Mouse (Mus musculus): ENCODE measurements around the gene Map3k5. TPM values are rescaled to one million over a fixed set of nuclear protein-coding genes. Genes with fewer than 3 reads are reported as not detected.
A peak's percentile ranks its signal among the peaks of the same experiment; 100 is the strongest.

Map3k5 gene
- total RNA-seq, 2 experiments from 2014 or later: 36.5 to 39.3 TPM

DNA sequence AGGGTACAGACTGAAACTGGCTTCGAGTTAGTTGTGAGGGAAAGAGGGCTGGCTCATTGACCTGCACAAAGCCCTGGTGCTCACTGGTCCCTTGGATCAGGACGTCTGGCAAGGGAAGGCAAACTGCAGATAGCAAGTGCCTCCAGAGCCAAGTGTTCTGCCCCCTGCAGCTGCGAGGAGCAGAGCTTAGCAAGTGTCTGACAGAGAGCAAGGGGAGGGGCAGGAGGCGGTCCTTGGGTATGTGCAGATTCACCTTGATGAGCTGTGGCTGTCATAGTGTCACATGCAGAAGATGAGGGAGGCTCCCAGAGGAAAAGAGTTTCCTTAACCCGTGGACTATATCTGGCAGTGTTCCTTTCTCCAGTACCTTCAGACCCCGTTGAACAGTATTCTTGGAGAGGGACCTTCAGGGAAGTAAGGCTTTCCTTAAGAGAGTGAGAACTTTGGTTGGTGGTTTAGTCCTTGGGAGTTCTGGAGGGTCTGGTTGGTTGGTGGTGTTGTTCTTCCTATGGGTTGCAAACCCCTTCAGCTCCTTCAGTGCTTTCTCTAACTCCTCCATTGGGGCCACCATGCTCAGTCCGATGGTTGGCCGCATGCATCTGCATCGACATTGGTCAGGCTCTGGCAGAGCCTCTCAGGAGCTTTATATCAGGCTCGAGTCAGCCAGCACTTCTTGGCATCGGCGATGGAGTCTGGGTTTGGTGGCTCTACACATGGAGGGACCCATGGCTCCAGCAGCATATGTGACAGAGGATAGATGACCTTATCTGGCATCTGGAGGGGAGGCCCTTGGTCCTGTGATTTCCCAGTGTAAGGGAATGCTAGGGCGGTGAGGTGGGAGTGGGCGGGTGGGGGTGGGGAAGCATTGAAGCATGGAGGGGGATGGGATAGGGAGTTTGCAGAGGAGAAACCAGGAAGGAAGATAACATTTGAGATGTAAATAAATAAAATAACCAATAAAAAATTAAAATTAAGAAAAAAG is 60.5 kb downstream of the Map3k5 start:
- intact Hi-C loops (cut with DNase I): no loop called here
- DNase-seq (ENCODE audit: extremely low spot score in 1 of 2, low spot score in 2 of 2): no peak

- intact Hi-C loops (cut with DNase I): no loop called here
- no peak for DNase-seq (ENCODE audit: extremely low spot score in 1 of 2, low spot score in 2 of 2)
Observed at GRCm38 (mm10) chr10:19996151-19996550, 61.9 kb downstream of the Map3k5 start.

GRCm38 (mm10) chr10:19999703-20000407 is 65.6 kb downstream of the Map3k5 start:
- intact Hi-C loops (cut with DNase I): no loop called here
- DNase-seq (ENCODE audit: extremely low spot score in 1 of 2, low spot score in 2 of 2): no peak

DNA sequence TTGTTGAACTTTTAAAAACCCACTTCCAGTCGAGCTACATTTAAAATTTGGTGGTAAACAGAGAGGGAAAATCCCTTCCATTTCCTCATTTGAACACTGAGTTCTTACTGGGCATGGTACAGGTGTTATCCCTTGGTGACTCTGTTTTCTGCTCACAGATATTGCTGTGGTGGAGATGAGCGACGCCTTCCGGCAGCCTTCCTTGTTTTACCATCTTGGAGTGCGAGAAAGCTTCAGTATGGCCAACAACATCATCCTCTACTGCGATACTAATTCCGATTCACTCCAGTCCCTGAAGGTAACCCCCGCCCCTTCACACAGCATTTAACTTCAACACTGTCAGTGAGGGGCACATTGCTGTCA is 66.1 kb downstream of the Map3k5 start:
- intact Hi-C loops (cut with DNase I): no loop called here
- no peak for DNase-seq (ENCODE audit: extremely low spot score in 1 of 2, low spot score in 2 of 2)

- DNase-seq (ENCODE audit: extremely low spot score in 1 of 2, low spot score in 2 of 2): no peak
- intact Hi-C loops (cut with DNase I): no loop called here
Observed at GRCm38 (mm10) chr10:20001990-20002389, 67.7 kb downstream of the Map3k5 start.

- intact Hi-C loops (cut with DNase I): no loop called here
- DNase-seq (ENCODE audit: extremely low spot score in 1 of 2, low spot score in 2 of 2): no peak
Observed at GRCm38 (mm10) chr10:20003006-20003405, 68.7 kb downstream of the Map3k5 start.

DNA sequence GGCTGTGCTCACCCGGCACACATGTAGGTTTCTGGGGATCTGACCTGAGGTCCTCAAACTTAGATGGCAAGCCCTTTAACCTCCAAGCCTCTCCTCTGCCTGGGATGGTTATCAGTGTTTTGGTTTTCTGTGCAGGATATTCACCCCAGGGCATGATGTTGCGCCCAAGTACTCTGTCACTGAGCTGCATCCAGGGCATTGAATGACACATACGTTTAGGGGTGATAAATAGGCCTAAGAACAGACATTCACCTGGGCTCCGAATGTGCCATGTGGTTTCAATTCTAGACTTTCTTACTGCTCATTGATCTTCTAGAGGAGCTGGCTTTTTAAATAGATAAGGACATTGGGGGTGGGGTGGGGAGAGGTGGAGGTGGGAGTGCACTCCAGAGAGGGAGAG is 70.5 kb downstream of the Map3k5 start:
- no peak for DNase-seq (ENCODE audit: extremely low spot score in 1 of 2, low spot score in 2 of 2)
- intact Hi-C loops (cut with DNase I): no loop called here

DNA sequence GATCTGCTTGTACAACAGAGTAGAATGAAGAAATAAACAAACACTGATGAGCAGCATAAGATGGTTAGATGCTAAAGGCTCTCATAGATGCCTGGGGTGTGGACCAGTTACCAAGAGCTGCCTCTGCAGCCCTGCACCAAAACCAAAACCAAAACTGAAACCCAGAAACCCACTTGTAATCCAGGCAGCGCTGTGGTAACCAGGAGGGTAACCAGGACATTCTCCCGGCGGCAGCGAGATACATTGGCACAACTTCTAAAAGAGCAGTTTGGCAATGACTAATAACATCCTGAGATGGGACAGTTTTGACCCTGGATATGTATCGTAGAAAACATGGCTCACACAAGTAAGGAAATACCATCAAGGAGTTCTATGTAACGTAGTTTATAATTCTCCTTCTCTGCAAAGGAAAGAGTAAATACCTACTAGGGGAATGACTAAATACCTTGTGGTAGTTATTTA is 71.2 kb downstream of the Map3k5 start:
- no peak for DNase-seq (ENCODE audit: extremely low spot score in 1 of 2, low spot score in 2 of 2)
- intact Hi-C loops (cut with DNase I): no loop called here

DNA sequence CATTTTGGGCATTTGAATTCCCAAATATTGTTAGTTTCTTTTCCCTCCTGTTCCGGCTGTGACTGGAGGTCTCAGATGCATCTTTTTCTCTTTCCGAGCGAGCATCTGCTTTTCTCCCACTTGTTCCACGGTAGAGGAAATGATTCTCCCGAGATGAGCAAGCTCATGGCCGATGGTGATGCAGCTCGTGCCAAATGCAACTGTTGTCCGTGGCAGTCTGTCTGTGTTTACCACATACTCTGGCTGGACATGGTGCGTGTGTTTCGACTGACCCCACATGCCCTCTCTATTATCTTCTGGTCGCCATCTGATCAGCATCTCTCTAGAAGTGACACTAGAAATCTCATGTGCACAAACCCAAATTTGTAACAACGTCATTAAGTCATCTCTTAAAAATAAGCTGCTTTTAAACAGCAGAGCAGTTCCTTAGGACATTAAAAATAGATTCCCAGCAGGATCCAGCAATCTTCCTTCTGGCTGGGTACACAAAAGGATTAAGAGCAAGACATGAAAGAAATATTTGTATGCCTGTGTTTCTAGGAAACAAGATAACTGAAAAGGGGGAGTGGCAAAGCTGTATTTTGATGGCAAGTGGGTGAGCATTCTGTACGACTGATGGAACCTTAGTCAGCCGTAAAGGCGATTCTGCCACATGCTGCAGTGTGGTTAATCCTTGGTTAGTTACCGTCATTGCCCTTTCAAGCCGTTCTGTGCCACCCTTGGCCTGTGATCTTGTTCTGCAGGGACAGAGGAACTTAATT is 72.2 kb downstream of the Map3k5 start:
- peak; percentile 16 to 28 for DNase-seq (ENCODE audit: extremely low spot score in 1 of 2, low spot score in 2 of 2)
- intact Hi-C loops (cut with DNase I): no loop called here

GRCm38 (mm10) chr10:20009310-20009709 is 75.0 kb downstream of the Map3k5 start:
- intact Hi-C loops (cut with DNase I): no loop called here
- no peak for DNase-seq (ENCODE audit: extremely low spot score in 1 of 2, low spot score in 2 of 2)

DNA sequence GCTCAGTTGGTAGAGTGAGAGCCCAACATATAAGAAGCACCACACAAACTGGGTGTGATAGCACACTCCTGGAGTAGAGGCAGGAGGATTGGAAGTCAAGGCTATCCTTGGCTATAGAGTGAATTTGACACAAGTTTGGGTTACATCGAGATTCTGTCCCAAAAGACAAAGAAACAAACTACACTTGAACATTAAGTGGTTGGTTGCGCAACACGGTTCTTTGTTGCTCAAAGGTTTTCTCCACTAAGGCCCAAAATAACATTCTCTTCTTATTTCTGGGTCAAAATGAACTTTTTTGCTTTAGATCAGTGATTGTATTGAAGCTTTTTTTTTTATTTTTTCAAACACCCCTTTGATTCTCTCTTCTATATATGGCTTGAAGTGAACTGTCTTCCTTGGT is 75.7 kb downstream of the Map3k5 start:
- no peak for DNase-seq (ENCODE audit: extremely low spot score in 1 of 2, low spot score in 2 of 2)
- intact Hi-C loops (cut with DNase I): no loop called here

DNA sequence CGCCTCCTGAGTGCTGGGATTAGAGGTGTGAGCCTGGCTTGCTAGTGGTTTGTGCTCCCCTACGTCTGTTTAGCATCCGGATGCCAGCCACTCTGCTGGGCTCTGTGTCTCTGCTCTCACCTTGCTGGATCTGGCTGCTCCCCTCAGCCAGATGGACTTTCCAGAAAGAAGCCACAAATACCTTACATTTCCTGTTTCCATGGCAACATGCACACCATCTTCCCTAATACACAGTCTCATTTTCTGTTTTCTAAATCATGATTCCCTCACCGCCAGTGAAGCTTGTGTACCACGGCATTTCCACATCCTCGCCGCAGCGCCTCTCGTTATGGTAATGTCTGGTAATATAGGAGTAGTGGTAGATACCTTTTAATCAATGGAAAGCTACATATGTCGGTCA is 84.1 kb downstream of the Map3k5 start:
- DNase-seq (ENCODE audit: extremely low spot score in 1 of 2, low spot score in 2 of 2): peak in 1 of 2 experiments; percentile 22
- intact Hi-C loops (cut with DNase I): no loop called here

DNA sequence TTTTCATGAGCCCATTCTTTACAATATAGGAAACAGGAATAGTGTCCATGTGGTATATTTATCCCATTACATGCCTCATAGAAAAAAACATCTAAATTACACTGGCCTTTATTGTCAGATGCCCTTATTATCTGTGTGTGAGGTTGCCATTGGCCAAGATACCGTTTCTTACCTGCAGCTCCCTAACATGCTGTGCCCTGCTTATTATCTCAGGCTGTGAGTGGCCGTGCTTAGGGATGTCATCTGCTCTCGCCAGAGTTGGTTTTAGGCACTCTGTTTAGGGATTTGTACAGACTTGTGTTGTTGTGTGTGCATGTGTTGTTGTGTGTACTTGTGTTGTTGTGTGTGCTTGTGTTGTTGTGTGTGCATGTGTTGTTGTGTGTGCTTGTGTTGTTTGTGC is 84.5 kb downstream of the Map3k5 start:
- DNase-seq (ENCODE audit: extremely low spot score in 1 of 2, low spot score in 2 of 2): no peak
- intact Hi-C loops (cut with DNase I): no loop called here

DNA sequence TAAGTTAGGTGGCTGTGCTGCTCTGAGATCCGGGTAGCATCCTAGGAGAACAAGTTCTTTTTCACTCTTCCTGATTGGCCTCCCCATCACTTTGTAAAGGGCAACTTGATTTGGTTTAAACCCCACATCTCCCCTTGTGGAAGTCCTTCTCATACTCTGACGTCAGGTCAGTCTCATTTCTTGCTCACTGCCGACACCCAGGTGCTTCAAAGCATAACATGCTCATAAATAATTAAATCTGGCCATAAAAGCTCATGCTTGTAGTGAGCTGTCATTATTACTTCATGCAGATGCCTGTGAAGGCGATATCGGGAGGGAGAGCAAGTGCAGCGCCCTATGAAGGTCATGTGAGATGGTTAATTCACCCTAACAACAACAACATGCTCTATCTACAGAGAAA is 87.0 kb downstream of the Map3k5 start:
- no peak for DNase-seq (ENCODE audit: extremely low spot score in 1 of 2, low spot score in 2 of 2)
- intact Hi-C loops (cut with DNase I): no loop called here

DNA sequence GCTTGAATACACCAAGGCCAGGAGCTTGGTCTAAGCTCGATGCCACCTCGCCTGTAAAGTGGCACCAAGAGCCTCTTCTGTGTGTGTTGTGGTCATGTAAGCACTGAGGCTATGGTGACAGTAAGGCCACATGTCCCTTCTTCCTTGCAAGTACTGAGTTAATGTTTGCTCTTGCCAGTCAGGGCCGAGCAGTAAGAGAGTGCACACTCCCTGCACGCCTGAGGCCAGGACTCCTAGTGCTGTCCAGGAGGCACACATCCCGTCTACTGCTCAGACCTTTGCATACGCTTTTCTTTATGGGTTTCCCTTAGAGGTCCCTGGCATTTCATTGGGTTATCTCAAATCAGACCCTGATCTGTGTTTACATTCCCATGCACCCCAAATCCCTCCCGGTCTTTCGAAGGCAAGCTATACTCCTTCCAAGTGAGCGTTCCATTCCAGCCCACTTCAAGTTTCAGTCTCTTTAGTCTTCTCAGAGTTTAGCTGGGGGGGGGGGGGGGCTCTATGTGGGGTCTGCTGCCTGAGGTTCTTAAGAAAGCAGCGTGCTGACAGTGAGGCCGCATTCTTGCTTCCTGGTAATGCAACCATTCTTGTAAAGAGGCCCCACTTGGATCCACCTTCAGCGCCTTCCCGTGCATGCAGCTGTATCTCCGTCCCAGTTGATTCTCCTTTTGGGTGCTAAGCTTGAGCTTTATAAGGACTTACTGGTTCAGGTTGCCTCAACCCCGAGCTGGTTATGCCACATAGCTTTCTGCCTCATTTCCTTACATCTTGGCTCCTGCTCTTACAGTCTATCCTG is 87.6 kb downstream of the Map3k5 start:
- intact Hi-C loops (cut with DNase I): no loop called here
- no peak for DNase-seq (ENCODE audit: extremely low spot score in 1 of 2, low spot score in 2 of 2)

- intact Hi-C loops (cut with DNase I): no loop called here
Observed at GRCm38 (mm10) chr10:20022608-20023340, 88.5 kb downstream of the Map3k5 start.

DNA sequence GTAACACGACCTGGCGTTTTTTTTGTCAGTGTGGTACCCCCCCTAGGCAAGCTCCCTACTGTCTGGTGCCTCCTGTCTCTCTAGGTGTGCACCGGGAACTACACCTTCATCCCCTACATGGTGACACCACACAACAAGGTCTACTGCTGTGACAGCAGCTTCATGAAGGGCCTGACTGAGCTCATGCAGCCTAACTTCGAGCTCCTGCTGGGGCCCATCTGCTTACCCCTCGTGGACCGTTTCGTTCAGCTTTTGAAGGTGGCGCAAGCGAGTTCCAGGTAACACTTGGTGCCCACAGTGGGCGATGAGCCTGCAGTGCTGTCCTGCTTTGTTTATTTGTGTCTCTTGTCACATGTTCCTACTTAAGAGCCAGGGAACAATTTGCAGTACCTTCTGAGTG is 89.3 kb downstream of the Map3k5 start:
- intact Hi-C loops (cut with DNase I): no loop called here
- no peak for DNase-seq (ENCODE audit: extremely low spot score in 1 of 2, low spot score in 2 of 2)

More at GRCm38 (mm10) chr10:20022608-20023340, 88.5 kb downstream of the Map3k5 start:
- no peak for DNase-seq (ENCODE audit: extremely low spot score in 1 of 2, low spot score in 2 of 2)

- intact Hi-C loops (cut with DNase I): no loop called here
- DNase-seq (ENCODE audit: extremely low spot score in 1 of 2, low spot score in 2 of 2): no peak
Observed at GRCm38 (mm10) chr10:20024891-20025290, 90.6 kb downstream of the Map3k5 start.

Measured in left cerebral cortex, postnatal 10 days (tissue).